In the genomic region with DNA sequence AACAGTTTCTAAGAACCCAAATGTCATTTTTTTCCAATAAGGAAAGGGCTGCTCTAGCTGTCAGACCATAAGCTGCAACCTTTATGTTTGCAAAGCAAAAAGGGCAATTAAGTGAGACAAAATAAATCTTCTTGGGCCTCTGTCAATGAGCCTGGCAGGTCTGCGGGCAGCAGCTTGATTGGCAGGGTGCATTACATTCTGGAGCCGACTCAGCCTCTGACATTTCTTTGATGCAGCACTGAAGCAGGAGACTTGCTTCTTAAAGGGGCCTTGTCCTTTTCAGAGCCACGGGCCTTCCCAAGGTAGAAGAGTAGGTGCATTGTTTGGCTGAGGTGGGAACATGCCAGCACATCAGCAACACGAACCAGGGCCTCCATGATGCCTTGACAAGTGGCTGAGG, we compare ENCODE assay signal across 21 mouse cellular contexts.
DNase-seq lines count a peak whose midpoint lies in the region; ATAC-seq and TF ChIP-seq lines count a peak whose summit lies in the region.
"Had no signal": no experiment of that assay in that cellular context is flagged by ENCODE, and none has a peak within 500 bp of the region (broad histone marks: within the 10 kb centered on the region; RNA-seq: fewer than 3 reads in every experiment).

No protein-coding gene starts in this region.

- no peak overlapping the region for H3K4me2 ChIP-seq in forebrain, embryonic 12.5 days
- H3K4me2 ChIP-seq in forebrain, postnatal 0 days (ENCODE audit: low read depth) = no peak overlapping the region
- no peak overlapping the region for H3K4me2 ChIP-seq in limb, embryonic 11.5 days (ENCODE audit: low read depth, severe bottlenecking)
- H3K4me2 ChIP-seq: embryonic facial prominence, embryonic 13.5 days; hindbrain, embryonic 15.5 days had no signal

- WGBS in forebrain, embryonic 12.5 days = 12% methylated on average over 4 of the region's 4 CpGs
- 11% methylated on average over 4 of the region's 4 CpGs for WGBS in forebrain, postnatal 0 days
- WGBS in limb, embryonic 11.5 days = 28% methylated on average over 4 of the region's 4 CpGs
- 38% methylated on average over 4 of the region's 4 CpGs for WGBS in limb, embryonic 10.5 days
- WGBS in embryonic facial prominence, embryonic 10.5 days = 32% methylated on average over 4 of the region's 4 CpGs

- H3K4me1 ChIP-seq in forebrain, embryonic 12.5 days = peaks cover 7% of the 10 kb centered on the region; the same call in 1 of the 2 replicates
- H3K4me1 ChIP-seq in forebrain, postnatal 0 days (ENCODE audit: insufficient read depth) = no peaks in the 10 kb centered on the region
- 0 out of 2 replicates have a peak, but pooled peaks cover 2% of the 10 kb centered on the region for H3K4me1 ChIP-seq in limb, embryonic 11.5 days (ENCODE audit: control insufficient read depth, insufficient read depth, low read length)
- peaks cover 19% of the 10 kb centered on the region for H3K4me1 ChIP-seq in limb, embryonic 10.5 days
- H3K4me1 ChIP-seq in embryonic facial prominence, embryonic 10.5 days = peaks cover 15% of the 10 kb centered on the region

- H3K4me3 ChIP-seq in forebrain, embryonic 12.5 days (replicated peaks) = no peak overlapping the region
- no peak overlapping the region for H3K4me3 ChIP-seq in forebrain, postnatal 0 days (ENCODE audit: low read depth, low read length)
- no peak overlapping the region for H3K4me3 ChIP-seq in limb, embryonic 11.5 days (ENCODE audit: low read depth, low read length)
- H3K4me3 ChIP-seq in limb, embryonic 10.5 days = no peak overlapping the region
- H3K4me3 ChIP-seq in embryonic facial prominence, embryonic 10.5 days = no peak overlapping the region
- H3K4me3 ChIP-seq: embryonic facial prominence, embryonic 13.5 days; heart, embryonic 10.5 days; hindbrain, embryonic 15.5 days had no signal

- TF ChIP-seq CTCF in forebrain, postnatal 0 days (IDR thresholded peaks at IDR 0.05; ENCODE audit: low read depth) = no peak

- DNase-seq in forebrain, postnatal 0 days = no peak
- DNase-seq in limb, embryonic 11.5 days (ENCODE audit: low spot score) = peak; percentile 29
- no peak for DNase-seq in limb, embryonic 10.5 days (ENCODE audit: low spot score)
- DNase-seq in brain, adult 2 months (ENCODE audit: low read depth, low spot score) = peak; percentile 6
- DNase-seq in embryonic facial prominence, embryonic 10.5 days (ENCODE audit: low spot score) = peak; percentile 12
- DNase-seq in neural tube, embryonic 10.5 days (ENCODE audit: extremely low spot score, low spot score) = no peak
- DNase-seq: adrenal gland, postnatal 14 days; cerebellum, adult 8-10 months; cerebellum, postnatal 25 days; gastrocnemius, postnatal 10 days; heart, adult 18-20 months; heart, postnatal 10 days; heart, postnatal 4 days; kidney, adult 11 months had no signal

- H3K36me3 ChIP-seq in forebrain, embryonic 12.5 days (replicated peaks) = no peaks in the 10 kb centered on the region
- H3K36me3 ChIP-seq in forebrain, postnatal 0 days (ENCODE audit: insufficient read depth) = no peaks in the 10 kb centered on the region
- H3K36me3 ChIP-seq in limb, embryonic 11.5 days (ENCODE audit: control insufficient read depth, insufficient read depth, low read length) = no peaks in the 10 kb centered on the region
- no peaks in the 10 kb centered on the region for H3K36me3 ChIP-seq in limb, embryonic 10.5 days
- no peaks in the 10 kb centered on the region for H3K36me3 ChIP-seq in embryonic facial prominence, embryonic 10.5 days (replicated peaks)
- H3K36me3 ChIP-seq: embryonic facial prominence, embryonic 13.5 days; heart, embryonic 10.5 days; hindbrain, embryonic 15.5 days had no signal

- H3K9me3 ChIP-seq in forebrain, embryonic 12.5 days = no peaks in the 10 kb centered on the region
- H3K9me3 ChIP-seq in forebrain, postnatal 0 days (ENCODE audit: low read length) = no peaks in the 10 kb centered on the region
- H3K9me3 ChIP-seq in limb, embryonic 11.5 days (ENCODE audit: control insufficient read depth, low read length) = no peaks in the 10 kb centered on the region
- H3K9me3 ChIP-seq in limb, embryonic 10.5 days (replicated peaks) = no peaks in the 10 kb centered on the region
- H3K9me3 ChIP-seq in embryonic facial prominence, embryonic 10.5 days = no peaks in the 10 kb centered on the region
- H3K9me3 ChIP-seq: embryonic facial prominence, embryonic 13.5 days; heart, embryonic 10.5 days; hindbrain, embryonic 15.5 days had no signal

- ATAC-seq in forebrain, embryonic 12.5 days (ENCODE audit: low FRiP score) = peak; percentile 53; the same call in 1 of the 2 replicates
- ATAC-seq in forebrain, postnatal 0 days = no peak
- no peak for ATAC-seq in limb, embryonic 11.5 days (ENCODE audit: insufficient number of reproducible peaks, low FRiP score, low TSS enrichment, low read depth)
- ATAC-seq: activated CD4-positive, CD25-positive, alpha-beta regulatory T cell, adult 4 months; inflammation-experienced regulatory T-cells, adult 6 months; Patski had no signal

- H3K9ac ChIP-seq in forebrain, embryonic 12.5 days = no peak overlapping the region
- no peak overlapping the region for H3K9ac ChIP-seq in forebrain, postnatal 0 days
- H3K9ac ChIP-seq in limb, embryonic 11.5 days (ENCODE audit: low read length) = no peak overlapping the region
- H3K9ac ChIP-seq: embryonic facial prominence, embryonic 13.5 days; hindbrain, embryonic 15.5 days had no signal

- no peak overlapping the region for H3K27ac ChIP-seq in forebrain, embryonic 12.5 days
- H3K27ac ChIP-seq in forebrain, postnatal 0 days (ENCODE audit: low read depth, low read length) = no peak overlapping the region
- H3K27ac ChIP-seq in limb, embryonic 11.5 days (replicated peaks; ENCODE audit: low read depth, low read length) = no peak overlapping the region
- H3K27ac ChIP-seq in limb, embryonic 10.5 days = no peak overlapping the region
- H3K27ac ChIP-seq in embryonic facial prominence, embryonic 10.5 days (replicated peaks) = no peak overlapping the region
- H3K27ac ChIP-seq: embryonic facial prominence, embryonic 13.5 days; heart, embryonic 10.5 days; hindbrain, embryonic 15.5 days had no signal

- H3K27me3 ChIP-seq in forebrain, embryonic 12.5 days = no peaks in the 10 kb centered on the region
- no peaks in the 10 kb centered on the region for H3K27me3 ChIP-seq in forebrain, postnatal 0 days (ENCODE audit: insufficient read depth, low read length)
- H3K27me3 ChIP-seq in limb, embryonic 11.5 days (ENCODE audit: control insufficient read depth, insufficient read depth, low read length) = no peaks in the 10 kb centered on the region
- H3K27me3 ChIP-seq in limb, embryonic 10.5 days (ENCODE audit: low read depth, poor library complexity, severe bottlenecking) = no peaks in the 10 kb centered on the region
- H3K27me3 ChIP-seq in embryonic facial prominence, embryonic 10.5 days (replicated peaks; ENCODE audit: low read depth, poor library complexity, severe bottlenecking) = no peaks in the 10 kb centered on the region
- H3K27me3 ChIP-seq: embryonic facial prominence, embryonic 13.5 days; hindbrain, embryonic 15.5 days had no signal

Comparison
In these comparisons a context has a peak if more than half of its experiments do, and no peak if none do; other contexts are left out.
1. DNase-seq: peak in limb, embryonic 11.5 days (single experiment), brain, adult 2 months (single experiment) and embryonic facial prominence, embryonic 10.5 days (single experiment); none in forebrain, postnatal 0 days (single experiment), limb, embryonic 10.5 days (single experiment) and neural tube, embryonic 10.5 days (single experiment).